Mouse (Mus musculus): ENCODE results near the gene Ackr4.

GRCm38 (mm10) chr9:104126833-104127232, at the start of gene Ackr4:
- TF ChIP-seq CTCF (IDR thresholded peaks at IDR 0.05; ENCODE audit: low read depth), result no peak
- TF ChIP-seq EP300 (IDR thresholded peaks at IDR 0.05; ENCODE audit: low read depth), result no peak

Measured in heart, postnatal 0 days (tissue).